Mouse (Mus musculus) liver, embryonic 15.5 days (tissue): Measurements from ENCODE around the gene Jag1. TPM values are rescaled to one million over a fixed set of nuclear protein-coding genes. Genes with fewer than 3 reads are reported as not detected.

ENCODE experiments used
- ATAC-seq: fragments of 200-750 bp; cut with Nextera tagmentation; 2 replicates; pipeline ENCODE4 v1.8.0; 2017; ENCODE audit warnings: moderate number of reproducible peaks, mild to moderate bottlenecking, moderate library complexity; ENCODE audit not compliant: insufficient read depth
- H3K27ac ChIP-seq: fragments of 300-500 bp; sonication (generic); replicated peaks from 2 replicates; pipeline ENCODE4 v1.5.1; 2015; ENCODE audit warnings: mild to moderate bottlenecking, inconsistent platforms
- H3K27me3 ChIP-seq: fragments of 300-500 bp; sonication (generic); 2 replicates; pipeline ENCODE4 v1.6.1; 2015; ENCODE audit warnings: mild to moderate bottlenecking, inconsistent platforms
- H3K36me3 ChIP-seq: fragments of 300-500 bp; sonication (generic); replicated peaks from 2 replicates; pipeline ENCODE4 v1.6.1; 2015; ENCODE audit warnings: moderate library complexity, mild to moderate bottlenecking, inconsistent platforms
- H3K4me1 ChIP-seq: fragments of 300-500 bp; sonication (generic); replicated peaks from 2 replicates; pipeline ENCODE4 v1.6.1; 2015; ENCODE audit warnings: inconsistent platforms
- H3K4me2 ChIP-seq: fragments of 300-500 bp; sonication (generic); 2 replicates; pipeline ENCODE4 v1.6.1; 2015; ENCODE audit warnings: moderate library complexity, mild to moderate bottlenecking, inconsistent platforms
- H3K4me3 ChIP-seq: fragments of 300-500 bp; sonication (generic); replicated peaks from 2 replicates; pipeline ENCODE4 v1.5.1; 2015; ENCODE audit warnings: mild to moderate bottlenecking, inconsistent platforms
- H3K9ac ChIP-seq: fragments of 300-500 bp; sonication (generic); 2 replicates; pipeline ENCODE4 v1.6.1; 2015; ENCODE audit warnings: moderate library complexity, mild to moderate bottlenecking, inconsistent platforms
- H3K9me3 ChIP-seq: fragments of 300-500 bp; sonication (generic); replicated peaks from 2 replicates; pipeline ENCODE4 v1.6.1; 2016; ENCODE audit warnings: inconsistent platforms
- WGBS: fragments of 180-500 bp; shearing (Covaris S2); methylation state at CpG from one replicate; pipeline ENCODE4 v1.1.7; 2015; ENCODE audit warnings: mixed read lengths; ENCODE audit not compliant: insufficient replicate concordance; 5-methylcytosine and 5-hydroxymethylcytosine counted together
- polyA plus RNA-seq: library from polyadenylated mRNA; unstranded; fragments of >200 nt; fragmentation: Nextera tagmentation; extraction: Ambion mirVana; gene quantifications from 2 replicates; pipeline ENCODE4 v1.2.1, GENCODE M21; 2015

Jag1 gene
- polyA plus RNA-seq = 1.0 and 1.1 TPM in 2 replicates

DNA sequence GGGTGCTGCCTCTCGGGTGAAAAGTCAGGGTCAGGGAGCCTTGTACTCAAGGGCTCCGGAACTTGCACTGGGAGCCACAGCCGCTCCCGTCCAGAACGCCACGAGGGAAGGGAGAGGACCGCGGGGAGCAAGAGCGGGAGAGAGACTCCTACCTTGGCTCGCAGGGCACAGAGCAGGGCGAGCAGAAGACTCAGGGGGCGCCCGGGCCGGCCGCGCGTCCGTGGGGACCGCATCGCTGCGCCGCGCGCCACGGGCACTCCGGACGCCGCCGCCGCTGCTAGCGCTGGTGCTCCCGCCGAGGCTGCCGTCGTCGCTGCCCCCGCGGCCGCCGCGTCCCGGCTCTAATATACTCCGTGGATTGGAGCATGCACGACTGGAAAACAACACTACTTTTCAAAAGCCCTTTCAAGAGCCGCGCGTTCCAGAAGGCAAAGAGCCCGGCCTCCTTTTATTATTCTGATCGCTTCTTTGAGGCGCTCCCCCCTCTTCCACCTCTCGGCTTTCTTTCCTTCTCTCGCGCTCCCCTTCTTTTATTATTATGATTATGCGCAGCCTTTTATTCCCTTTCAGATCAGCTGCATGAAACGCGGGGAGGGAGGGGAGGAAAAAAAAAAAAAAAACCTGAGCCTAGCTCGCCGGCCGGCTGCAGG is at the start of gene Jag1:
TSS of gene Jag1 (minus strand) at position 620 of the 650 bp plus-strand sequence.
- Histone ChIP-seq H3K9ac (peak within 1 kb of the TSS; percentile 46), H3K27ac (peak within 1 kb of the TSS; percentile 74), H3K4me3 (peak within 1 kb of the TSS; percentile 63), H3K36me3 (no peaks in the 10 kb centered on the region), H3K4me2 (peak within 1 kb of the TSS; percentile 72), H3K27me3 (peaks cover 58% of the 10 kb centered on the region), H3K4me1 (peaks cover 20% of the 10 kb centered on the region), H3K9me3 (no peaks in the 10 kb centered on the region)
- WGBS = under 1% methylated on average over 57 of the region's 59 CpGs
- ATAC-seq = no peak

DNA sequence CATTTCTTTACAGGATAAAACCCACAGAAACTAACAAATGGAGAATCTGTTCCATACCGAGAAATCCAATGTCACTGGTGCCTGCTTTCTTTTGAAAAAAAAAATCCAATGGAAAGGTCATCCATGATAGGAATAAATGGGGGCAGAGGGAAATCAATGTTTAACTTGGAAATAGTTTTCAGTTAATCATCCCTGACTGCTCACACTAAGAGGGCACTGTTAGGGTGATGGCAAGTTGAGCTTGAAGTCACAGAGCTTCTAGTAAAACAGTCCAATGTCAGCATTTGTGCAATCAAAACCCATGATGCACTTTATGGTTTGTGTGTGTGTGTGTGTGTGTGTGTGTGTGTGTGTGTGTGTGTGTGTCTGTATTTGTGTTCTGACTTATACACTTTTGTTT is 39.6 kb upstream of the Jag1 start:
- no peaks in the 10 kb centered on the region for H3K4me1 ChIP-seq
- H3K27ac ChIP-seq = no peak overlapping the region
- H3K9me3 ChIP-seq = no peaks in the 10 kb centered on the region
- H3K9ac ChIP-seq = no peak overlapping the region
- H3K4me2 ChIP-seq = no peak overlapping the region
- ATAC-seq = no peak
- no peaks in the 10 kb centered on the region for H3K36me3 ChIP-seq
- no peak overlapping the region for H3K4me3 ChIP-seq
- H3K27me3 ChIP-seq = no peaks in the 10 kb centered on the region
- 67% methylated on average over 1 of the region's 1 CpGs for WGBS

DNA sequence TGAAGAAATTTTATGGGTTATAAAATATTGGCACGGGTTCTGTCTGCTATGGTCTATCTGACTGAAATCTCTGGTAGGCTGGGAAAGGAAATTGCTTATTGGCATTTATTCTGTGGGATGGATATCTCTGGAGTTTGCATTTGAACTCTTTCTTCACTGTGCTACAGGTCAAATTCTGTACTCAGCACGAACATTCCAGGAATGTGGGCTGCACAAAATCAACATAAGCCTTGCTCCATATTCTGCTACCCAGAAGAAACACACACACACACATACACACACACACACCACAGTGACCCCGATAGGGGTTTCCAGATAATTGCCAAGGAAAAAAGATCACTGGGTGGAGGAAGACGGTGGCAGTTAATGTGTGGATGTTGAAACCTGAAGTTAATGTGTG is 37.4 kb upstream of the Jag1 start:
- no peak overlapping the region for H3K4me2 ChIP-seq
- ATAC-seq = no peak
- H3K27me3 ChIP-seq = no peaks in the 10 kb centered on the region
- H3K27ac ChIP-seq = no peak overlapping the region
- no peaks in the 10 kb centered on the region for H3K36me3 ChIP-seq
- no peak overlapping the region for H3K9ac ChIP-seq
- H3K4me1 ChIP-seq = no peaks in the 10 kb centered on the region
- no peaks in the 10 kb centered on the region for H3K9me3 ChIP-seq
- 55% methylated on average over 4 of the region's 4 CpGs for WGBS
- H3K4me3 ChIP-seq = no peak overlapping the region

DNA sequence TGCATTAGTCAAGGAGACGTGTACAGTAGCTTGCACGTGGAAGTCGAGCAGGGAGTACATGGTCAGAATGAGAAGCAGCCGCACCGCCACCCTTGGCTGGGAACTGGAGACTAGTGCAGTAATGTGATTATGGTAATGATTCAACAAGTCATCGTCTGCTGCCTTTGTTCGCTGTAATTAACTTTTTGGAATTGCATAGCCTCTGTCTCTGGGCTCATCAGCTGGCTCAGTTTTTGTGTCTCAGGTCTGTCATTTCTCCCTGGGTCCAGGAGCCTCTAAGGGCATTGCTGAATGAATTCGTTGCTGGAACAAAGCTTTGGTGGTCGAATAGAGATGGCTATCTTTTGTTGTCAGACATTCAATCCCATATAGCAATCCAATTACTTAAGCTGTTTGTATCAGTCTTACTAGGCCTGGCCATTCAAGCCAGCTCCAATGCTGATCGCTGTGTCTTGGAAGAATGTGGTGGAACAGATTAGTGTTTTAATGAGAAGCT is 36.8 kb upstream of the Jag1 start:
- Histone ChIP-seq H3K4me2 (no peak overlapping the region), H3K36me3 (no peaks in the 10 kb centered on the region), H3K27ac (no peak overlapping the region), H3K4me1 (no peaks in the 10 kb centered on the region), H3K9me3 (no peaks in the 10 kb centered on the region), H3K27me3 (no peaks in the 10 kb centered on the region), H3K4me3 (no peak overlapping the region), H3K9ac (no peak overlapping the region)
- WGBS = 65% methylated on average over 10 of the region's 10 CpGs
- no peak for ATAC-seq

DNA sequence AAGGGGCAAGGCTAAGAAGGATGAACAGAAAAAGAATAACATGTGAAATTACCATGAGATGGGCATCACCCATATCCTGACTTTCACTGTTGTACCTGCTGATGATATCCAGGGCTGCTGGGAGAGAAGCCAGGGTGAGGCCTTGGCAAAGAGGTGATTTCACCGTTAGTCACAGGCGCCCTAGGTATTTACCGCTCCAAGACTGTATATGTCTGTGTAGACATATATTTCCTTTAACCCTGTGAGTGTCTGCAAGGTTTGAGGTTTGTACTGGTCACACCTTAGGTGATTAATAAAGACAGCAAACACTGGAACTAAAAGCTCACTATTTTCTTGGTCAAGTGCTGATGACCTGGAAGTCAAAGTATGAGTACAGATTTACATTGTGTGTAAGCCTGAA is 34.5 kb upstream of the Jag1 start:
- H3K4me3 ChIP-seq = no peak overlapping the region
- ATAC-seq = no peak
- H3K9me3 ChIP-seq = no peaks in the 10 kb centered on the region
- no peak overlapping the region for H3K9ac ChIP-seq
- H3K4me2 ChIP-seq = no peak overlapping the region
- H3K36me3 ChIP-seq = no peaks in the 10 kb centered on the region
- WGBS = 79% methylated on average over 3 of the region's 3 CpGs
- no peak overlapping the region for H3K27ac ChIP-seq
- H3K4me1 ChIP-seq = no peaks in the 10 kb centered on the region
- no peaks in the 10 kb centered on the region for H3K27me3 ChIP-seq

DNA sequence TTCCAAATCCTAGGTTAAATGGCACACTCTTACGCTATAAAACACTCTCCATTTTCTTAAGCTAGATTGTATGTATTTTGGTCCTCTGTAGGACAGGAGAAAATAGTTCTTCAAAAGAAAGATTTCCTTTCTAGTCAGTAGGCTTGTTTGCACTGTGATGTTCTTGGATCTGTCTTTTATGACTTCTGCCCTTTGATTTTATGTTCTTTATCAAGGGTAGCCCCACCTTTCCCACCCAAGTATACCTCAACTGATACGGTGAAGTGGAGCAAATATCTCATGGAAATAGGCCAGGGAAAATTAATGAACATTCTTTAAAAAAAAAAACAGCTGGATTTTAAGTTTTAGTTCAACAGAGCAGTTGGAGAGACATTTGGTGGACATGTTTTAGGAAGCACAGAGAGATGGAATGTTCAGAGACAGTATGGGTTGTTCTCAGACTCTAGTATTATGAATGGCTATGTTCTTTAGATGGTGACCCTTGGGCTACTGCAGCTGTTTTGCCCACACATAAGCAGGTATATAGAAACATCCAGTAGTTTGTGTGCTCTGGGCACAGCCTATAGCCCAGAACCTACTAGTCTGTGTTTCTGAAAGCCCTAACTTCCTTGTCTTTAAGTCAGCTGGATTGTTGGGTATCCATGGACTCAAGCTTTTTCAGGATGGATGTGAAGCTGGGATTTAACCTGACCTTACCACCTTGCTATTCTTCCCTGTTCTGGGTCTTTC is 30.7 kb upstream of the Jag1 start:
- Histone ChIP-seq H3K27ac (no peak overlapping the region), H3K9me3 (no peaks in the 10 kb centered on the region), H3K4me2 (no peak overlapping the region), H3K27me3 (no peaks in the 10 kb centered on the region), H3K4me1 (no peaks in the 10 kb centered on the region), H3K4me3 (no peak overlapping the region), H3K9ac (no peak overlapping the region), H3K36me3 (no peaks in the 10 kb centered on the region)
- no peak for ATAC-seq
- WGBS = 68% methylated on average over 2 of the region's 2 CpGs

DNA sequence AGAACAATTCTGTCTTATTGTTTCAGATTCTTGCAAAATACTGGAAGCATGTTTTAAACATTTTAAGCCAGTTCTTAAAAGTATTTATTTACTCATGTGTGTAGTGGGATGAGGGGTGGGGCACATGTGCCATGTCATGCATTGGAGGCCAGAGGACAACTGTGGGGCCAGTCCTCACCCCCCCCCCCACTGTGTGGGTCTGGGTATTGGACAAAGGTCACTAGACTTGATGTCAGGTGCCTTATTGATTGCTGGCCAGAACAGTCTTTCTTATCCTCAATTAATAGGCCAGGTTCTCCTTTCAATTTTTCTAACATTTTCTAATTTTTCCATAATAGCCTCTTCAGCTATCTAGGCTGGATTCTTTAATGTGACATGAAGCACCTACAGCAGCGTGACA is 21.6 kb upstream of the Jag1 start:
- 34% methylated on average over 1 of the region's 1 CpGs for WGBS
- no peaks in the 10 kb centered on the region for H3K27me3 ChIP-seq

DNA sequence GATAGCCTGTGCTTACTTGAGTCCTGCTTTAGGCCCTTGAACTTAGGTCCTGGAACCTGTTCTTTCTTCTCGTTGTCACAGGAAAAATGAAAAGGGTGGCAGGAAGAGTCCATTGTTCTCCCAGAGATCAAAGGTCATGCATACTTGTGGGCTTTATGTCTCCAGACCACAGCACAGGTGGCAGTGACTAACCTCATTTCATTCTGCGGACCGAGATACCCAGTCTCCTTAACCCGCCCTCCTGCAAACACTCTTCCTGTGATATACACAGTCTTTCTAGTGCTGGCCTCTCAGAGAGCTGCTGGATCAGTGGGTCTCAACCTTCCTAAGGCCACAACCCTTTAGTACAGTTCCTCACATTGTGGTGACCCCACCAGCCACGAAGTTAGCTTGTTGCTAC is 17.6 kb upstream of the Jag1 start:
- Histone ChIP-seq H3K4me1 (no peaks in the 10 kb centered on the region), H3K27me3 (no peaks in the 10 kb centered on the region), H3K4me3 (no peak overlapping the region), H3K9me3 (no peaks in the 10 kb centered on the region), H3K27ac (no peak overlapping the region), H3K9ac (no peak overlapping the region), H3K4me2 (no peak overlapping the region), H3K36me3 (no peaks in the 10 kb centered on the region)
- 32% methylated on average over 5 of the region's 5 CpGs for WGBS
- no peak for ATAC-seq

More for the DNA sequence above, 21.6 kb upstream of the Jag1 start:
- Histone ChIP-seq H3K36me3 (no peaks in the 10 kb centered on the region), H3K4me3 (no peak overlapping the region), H3K4me2 (no peak overlapping the region), H3K9me3 (no peaks in the 10 kb centered on the region), H3K27ac (no peak overlapping the region), H3K9ac (no peak overlapping the region), H3K4me1 (no peaks in the 10 kb centered on the region)
- ATAC-seq = no peak

DNA sequence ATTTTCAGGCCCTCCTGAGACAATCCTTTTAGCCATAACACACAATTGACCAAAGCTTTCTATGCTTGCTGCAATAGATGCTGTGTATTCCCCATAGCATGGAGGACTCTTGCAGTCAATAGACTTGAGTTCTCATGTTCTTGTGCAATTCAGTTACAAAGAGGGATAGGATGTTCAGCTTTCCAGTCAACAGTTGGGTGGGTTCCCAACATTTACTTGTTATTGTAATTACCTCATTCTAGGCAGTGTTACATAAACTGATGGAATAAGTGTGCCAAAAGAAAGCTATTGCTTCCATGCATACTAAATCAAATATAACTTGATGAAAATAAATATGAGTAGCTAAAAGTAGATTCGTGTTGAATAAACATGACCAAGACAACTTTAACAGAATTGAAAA is 8.4 kb upstream of the Jag1 start:
- no peak overlapping the region for H3K9ac ChIP-seq
- H3K4me1 ChIP-seq = no peaks in the 10 kb centered on the region
- H3K27me3 ChIP-seq = no peaks in the 10 kb centered on the region
- 36% methylated on average over 1 of the region's 1 CpGs for WGBS
- ATAC-seq = no peak
- no peak overlapping the region for H3K27ac ChIP-seq
- no peaks in the 10 kb centered on the region for H3K36me3 ChIP-seq
- no peaks in the 10 kb centered on the region for H3K9me3 ChIP-seq
- H3K4me3 ChIP-seq = no peak overlapping the region
- no peak overlapping the region for H3K4me2 ChIP-seq

DNA sequence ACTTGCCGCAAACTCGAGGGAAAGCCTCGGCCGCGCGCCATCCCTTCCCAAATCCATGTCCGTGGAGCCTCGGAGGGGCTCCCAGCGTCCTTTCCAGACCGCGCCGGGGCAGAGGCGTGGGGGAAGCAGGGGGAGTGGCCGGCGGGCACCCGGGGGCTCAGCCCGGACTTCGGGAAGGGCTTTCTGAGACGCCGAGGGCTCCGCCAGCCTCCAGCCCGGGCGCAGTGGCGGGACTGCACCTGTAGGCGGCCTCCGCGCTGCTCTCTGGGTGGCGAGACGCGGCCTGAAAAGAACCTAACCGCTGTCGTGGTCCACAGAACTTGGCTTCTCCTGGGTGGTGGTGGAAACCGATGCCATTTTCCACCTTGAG is 862 bp upstream of the Jag1 start:
- peak overlapping the region; percentile 63 for H3K4me3 ChIP-seq
- peak overlapping the region; percentile 46 for H3K9ac ChIP-seq
- H3K27me3 ChIP-seq = peaks cover 58% of the 10 kb centered on the region
- 0% methylated on average over 33 of the region's 33 CpGs for WGBS
- H3K4me1 ChIP-seq = peaks cover 20% of the 10 kb centered on the region
- H3K4me2 ChIP-seq = peak overlapping the region; percentile 72
- no peaks in the 10 kb centered on the region for H3K9me3 ChIP-seq
- H3K27ac ChIP-seq = peak overlapping the region; percentile 74
- no peaks in the 10 kb centered on the region for H3K36me3 ChIP-seq
- peak; percentile 58 for ATAC-seq

DNA sequence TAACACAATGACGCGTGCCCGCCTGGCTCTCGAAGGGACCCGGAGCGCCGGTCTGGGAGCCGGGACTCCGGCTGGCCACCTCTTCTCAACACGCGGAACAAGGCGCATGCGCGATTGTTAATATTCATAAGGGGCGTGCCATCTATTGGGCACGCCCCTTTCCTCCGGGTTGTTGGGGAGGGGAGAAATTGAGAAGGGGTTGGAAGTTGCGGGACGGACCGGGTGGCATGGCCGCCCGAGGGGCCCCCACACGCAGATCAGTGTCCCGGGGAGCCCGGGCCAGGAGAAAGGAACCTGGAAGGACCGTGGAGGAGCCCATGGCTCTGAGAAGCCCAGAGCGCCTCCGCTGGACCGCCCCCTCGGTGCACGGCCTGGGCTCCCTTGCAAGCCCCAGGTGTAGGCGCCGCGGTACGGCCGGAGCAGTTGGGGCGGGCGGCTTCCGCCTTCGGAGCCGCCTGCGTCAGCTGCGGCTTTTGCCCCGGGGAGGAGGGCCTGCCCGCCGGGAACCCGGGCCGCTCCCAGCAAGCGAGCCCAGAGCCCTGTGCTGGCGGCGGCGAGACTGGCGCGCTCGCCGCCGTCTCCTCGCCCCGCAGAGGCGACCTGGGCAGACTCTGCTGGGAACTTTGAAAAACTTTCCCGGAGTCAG is 354 bp upstream of the Jag1 start:
- peak overlapping the region; percentile 63 for H3K4me3 ChIP-seq
- peak; percentile 79 for ATAC-seq
- peak overlapping the region; percentile 46 for H3K9ac ChIP-seq
- H3K27me3 ChIP-seq = peaks cover 58% of the 10 kb centered on the region
- H3K4me2 ChIP-seq = peak overlapping the region; percentile 72
- no peaks in the 10 kb centered on the region for H3K9me3 ChIP-seq
- H3K36me3 ChIP-seq = no peaks in the 10 kb centered on the region
- H3K27ac ChIP-seq = peak overlapping the region; percentile 74
- under 1% methylated on average over 59 of the region's 61 CpGs for WGBS
- H3K4me1 ChIP-seq = peaks cover 20% of the 10 kb centered on the region
